Mouse (Mus musculus): ENCODE measurements around the gene Speg.

The Speg gene

DNA sequence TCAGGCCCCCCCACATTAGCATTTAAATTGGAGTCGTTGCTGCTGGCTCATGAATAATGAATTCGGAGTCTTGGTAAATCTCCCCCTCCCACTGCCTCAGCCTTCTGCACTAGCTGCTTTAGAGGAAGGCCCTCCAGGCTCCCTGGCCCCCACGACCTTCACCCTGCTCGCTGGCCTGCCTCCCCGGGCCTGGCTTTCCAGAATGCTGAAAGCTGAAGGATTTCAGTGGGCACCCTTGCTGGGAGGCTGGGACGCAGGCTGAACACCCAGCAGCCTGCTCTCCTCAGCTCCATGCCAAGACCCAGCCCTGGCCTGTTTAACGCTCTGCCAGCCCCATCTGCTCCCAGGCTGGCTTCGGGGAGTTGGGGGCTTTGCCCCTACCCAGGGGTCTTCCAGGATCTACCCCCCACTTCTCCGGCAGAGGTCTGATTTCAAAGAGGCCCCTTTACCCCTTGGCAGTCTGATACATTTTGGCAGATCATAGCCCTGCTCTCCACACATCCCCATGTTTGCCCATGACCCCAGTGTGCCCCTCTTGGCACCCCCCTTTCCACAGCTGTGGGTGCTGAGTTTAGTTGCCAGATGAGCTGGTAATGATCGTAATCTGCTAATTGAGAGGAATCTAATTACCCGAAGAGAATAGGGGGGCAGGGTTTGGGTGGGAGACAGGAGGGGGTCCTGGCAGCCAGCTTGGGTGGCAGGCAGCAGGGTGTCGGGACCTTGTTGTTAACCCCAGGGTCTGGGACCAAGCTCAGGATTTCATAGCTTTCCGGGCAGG lies 68.3 kb downstream of the Speg start:
- peak; percentile 76 to 83 for DNase-seq

DNA sequence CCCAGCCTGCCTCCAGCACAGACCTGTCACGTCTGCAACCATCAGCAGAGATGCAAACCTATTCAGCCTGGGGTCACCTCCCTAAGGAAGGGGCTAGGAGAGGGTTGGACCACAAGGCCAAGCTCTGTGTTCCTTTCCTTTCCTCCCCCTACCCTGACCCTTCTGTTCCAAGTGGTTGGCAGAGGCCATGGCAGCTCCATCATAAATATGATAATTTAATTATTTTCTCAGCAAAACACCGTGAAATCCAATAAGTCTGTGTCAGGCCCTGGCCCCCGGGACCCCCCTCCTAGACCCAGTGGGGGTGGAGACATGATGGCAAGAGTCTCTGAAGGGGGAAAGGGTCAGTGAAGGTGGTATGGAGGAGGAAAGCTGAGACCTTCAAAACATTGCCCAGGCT lies 69.1 kb downstream of the Speg start:
- peak; percentile 43 to 51 for DNase-seq

DNA sequence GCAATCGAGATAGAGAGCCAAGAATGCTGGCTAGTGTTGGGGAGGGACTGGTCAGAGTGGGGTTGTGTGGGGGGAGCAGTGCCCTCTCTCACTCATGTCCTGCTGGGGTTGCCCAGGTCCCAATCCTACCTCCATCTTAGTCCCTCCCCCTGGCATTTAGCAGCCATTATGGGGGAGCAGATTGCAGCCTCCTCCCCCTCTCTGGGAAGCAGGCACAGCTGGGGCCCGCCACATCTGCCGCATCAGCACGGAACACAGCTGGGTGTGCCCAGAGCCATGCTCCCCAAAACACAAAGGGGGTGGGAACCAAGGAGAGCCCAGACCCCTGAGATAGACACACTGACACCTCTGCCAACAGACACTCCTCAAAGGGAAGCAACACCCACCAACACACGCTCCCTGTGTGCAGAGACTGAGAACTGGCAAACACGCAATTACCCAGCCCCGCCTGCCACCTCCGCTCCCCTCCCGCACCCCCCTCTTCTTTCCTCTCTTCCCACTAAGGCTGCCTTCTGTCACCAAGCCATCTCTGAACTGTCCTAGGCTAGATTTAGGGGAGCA lies 70.1 kb downstream of the Speg start:
- DNase-seq: peak; percentile 59

DNA sequence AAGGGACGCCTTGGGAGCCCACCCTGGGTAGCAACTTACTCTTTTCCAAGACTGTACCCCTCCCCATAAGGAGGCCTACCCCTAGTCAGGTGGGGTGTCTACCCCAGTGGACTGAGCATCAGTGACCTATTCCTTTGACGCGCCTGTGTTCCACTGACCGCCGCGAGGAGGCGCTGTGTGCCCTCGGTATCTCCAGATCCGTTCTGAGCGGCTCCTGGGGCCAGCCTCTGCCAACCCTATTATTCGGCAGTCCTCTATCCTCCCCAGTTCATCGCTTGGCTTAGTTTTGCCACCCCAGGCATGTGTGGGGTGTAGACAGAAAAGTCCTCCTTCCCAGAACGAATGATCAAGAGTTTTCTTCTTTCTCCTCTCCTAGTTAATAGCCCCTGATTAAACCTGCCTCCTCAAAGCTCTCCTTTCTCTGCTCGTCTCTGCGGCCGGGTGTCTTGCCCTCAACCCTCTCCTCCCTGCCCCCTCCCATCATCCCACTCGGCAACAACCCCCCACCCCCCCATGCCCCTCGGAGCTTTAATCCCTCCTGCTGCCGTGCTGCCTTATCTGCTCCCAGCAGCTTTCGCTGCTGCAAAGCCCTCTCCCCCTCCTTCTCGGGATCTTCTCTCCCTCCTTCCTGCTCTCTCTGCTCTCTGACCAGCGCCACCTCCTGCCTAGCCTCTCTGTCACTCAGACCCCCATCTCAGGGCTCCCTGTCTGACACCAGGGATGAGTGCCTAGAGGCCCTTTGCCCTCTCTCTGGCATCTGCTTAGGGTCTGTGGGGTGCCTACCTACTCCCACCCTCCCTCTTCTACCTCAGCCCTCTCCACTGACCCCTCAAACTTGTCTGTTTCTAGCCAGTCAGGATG lies 70.9 kb downstream of the Speg start:
- DNase-seq: peak; percentile 88 to 94

DNA sequence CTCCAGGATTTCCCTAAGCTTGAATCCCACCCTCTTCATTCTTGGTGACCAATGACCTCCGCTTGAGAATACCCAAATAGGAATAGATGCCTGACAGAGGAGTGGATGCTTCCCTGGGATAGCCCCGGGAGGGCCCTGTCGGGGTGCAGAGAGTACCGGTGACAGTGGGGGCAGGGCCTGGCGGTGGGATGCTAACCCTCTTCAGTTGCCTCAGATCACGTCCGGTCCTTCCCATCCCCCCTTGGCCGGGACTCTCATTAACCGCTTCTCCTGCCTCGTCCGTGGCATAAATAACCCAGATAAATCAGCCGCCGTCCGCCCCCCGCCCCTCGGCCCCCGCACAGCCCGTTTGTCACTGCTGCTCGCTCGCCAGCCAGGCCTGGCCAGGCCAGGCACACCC lies 71.6 kb downstream of the Speg start:
- DNase-seq: peak; percentile 39 to 51

DNA sequence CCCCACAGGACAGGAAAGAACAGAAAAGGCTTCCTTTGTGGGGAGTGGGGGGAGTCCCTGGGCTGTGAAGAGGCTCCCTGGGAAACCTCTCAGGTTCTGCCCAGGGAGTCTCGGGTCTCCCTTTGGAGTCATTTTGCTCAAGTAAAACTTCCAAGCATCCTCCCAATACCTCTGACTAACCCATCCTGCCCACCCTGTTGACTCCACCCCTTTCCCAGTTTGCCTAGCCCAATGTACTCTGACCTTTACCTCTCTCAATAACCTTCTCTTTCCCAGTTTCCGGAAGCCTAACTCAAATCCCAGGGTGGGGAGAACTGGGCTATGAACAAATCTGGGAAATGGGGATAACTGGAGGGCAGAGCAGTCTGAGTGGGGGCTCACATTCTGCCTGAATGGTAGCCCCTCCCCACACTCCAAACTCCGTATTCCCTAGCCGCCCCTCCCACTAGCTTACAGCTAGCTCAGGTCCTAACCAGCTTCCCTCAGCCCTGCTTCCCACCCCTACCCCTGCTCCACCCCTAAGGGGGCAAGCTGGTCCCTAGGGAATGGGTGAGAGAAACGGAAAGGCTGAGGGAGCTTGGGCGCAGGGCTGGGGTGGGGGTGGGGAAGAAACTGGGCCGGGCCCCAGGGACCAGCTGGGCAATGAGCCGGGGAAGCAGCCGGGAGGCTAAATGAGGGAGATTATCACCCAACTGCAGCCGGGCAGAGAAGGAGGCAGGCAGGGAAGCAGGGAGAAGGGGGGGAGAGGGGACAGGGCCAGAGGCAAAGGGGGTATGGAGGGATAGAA lies 72.4 kb downstream of the Speg start:
- peak in 1 of 2 experiments; percentile 36 for DNase-seq

DNA sequence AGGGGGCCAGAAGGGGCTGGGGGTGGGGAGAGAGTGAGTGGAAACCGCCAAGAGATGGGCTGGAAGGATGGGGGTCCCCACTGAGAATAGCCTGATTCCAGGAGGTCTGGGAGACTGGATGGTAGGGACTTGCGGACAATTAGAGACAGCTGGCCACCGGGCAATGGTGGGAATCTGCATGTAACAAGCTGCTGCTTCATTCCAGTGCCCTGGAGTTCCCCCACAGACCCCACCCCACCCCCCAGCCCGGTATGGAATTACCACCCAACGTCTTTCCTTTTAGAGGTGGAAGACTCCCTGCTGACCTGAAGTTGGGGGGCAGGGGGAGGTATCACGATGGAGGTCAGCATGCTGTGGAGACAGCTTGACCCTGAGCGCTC lies 72.9 kb downstream of the Speg start:
- peak in 1 of 2 experiments; percentile 22 for DNase-seq

DNA sequence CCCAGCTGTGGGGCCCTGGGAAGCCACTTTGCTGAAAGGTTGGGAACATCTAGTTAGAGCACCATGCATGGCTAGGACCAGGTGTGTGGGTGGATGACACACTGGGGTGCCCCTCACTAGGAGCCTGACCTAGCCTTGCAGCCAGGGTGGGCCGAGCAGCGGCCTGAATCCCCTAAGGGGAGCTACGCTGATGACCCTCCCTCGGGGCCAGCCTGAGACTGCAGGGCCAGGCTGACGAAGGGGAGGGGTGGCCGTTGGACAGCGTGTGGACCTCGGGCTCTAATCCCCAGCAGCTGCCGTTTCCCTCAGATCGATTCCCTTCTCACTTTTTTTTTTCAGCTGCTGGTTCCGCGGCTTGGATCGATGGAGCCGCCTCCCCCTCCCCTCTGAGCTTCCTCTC lies 73.8 kb downstream of the Speg start:
- DNase-seq: peak in 1 of 2 experiments; percentile 17

DNA sequence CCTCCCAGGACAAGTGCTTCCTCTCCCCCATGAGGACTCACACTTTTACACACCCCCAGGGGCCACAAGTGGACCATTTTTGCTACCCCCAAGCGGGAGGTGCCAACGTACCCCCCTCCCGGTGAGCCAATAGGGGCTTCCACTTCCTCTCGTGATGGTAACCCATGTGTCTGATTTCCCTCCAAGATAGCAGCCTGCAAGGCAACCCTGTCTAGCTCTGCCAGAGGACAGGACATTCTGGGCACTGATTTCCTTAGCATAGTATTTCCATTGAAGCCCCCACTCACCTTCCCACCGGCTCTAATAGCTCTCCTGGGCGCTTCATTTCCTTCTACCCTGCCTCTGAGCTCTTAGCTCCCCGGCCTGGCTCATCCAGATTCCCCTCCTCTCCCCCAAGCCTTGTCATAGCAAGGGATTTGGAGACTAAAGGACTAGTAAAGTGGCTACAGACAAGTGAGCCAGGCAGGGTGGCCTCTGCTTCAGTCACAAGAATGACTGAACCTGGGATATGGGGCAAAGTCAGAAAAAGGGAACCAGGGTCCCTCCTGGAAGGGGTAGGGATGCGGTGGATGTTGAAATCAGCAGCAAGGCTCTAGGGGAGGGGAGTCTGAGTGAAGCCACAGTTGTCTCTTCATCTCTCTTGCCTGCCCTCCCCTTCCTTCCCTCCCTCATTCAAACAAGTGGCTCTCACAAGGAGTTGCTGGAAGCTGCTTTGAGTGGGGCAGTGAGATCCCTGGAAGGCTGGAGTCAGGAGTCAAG lies 74.5 kb downstream of the Speg start:
- no peak for DNase-seq

DNA sequence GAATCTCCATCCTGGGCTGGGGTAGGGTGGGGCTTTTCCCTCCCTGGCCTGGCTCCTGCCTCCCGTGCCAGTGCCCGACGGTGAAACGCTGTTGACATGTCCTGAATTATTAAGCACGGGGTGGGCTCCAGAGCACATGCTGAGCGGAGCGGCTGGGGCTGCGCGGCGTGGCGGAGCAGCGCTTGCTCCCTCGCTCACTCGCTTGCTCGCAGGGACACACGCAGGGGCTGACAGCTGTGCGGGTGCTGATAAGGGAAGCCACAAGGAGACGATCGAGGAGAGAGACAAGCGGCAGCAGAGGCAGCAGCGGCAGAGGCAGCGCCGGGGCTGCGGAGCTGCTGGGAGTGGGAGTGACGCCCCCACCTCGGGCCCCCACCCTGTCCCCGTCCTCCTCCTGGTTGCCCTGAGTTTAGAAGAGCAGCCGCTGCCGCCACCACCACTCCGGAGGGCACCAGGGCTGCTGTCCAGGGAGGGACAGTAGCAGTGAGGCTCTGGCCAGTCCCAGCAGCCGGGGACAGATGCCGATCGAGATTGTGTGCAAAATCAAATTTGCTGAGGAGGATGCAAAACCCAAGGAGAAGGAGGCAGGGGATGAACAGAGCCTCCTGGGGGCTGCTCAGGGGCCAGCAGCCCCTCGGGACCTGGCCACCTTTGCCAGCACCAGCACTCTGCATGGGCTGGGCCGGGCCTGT lies 75.4 kb downstream of the Speg start, which contains the start of gene Asic4:
TSS of gene Asic4 (plus strand) at position 123 of the 692 bp plus-strand sequence.
- peak in 1 of 2 experiments; percentile 16 for DNase-seq

DNA sequence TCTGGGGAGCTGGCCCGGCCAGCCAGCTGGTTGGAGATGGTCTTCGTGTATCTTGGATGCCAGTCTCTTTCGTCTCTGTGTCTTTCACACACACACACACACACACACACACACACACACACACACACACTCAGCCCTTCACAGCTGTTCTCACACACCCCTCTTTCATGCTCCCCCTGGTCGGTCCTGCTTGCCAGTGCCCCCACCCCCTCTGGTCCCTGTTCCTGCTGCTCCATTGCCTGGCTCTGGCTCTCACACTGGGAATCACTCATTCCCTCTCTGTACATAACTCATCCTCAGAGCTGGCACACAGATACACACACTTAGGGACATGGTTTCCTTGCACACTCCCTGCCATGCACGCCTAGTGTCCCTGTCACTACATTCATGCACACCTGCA lies 76.8 kb downstream of the Speg start:
- no peak for DNase-seq

DNA sequence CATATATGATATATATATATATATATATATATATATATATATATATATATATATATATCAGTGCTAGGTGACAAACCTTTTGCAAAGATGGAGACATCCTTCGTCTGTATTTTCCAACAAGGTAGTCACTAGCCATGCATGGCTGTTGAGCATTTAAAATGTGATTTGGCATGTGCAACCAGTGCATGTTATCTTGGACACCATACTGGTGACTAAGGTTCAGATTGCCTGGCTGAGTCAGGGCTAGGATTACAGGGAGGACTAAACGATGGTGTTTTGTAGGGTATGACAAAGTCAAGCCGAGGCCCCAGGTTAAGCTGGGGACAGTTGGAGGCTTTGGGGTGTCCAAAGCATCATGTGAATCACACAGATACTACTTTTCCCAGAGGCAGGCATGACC lies 80.3 kb downstream of the Speg start:
- no peak for DNase-seq

DNA sequence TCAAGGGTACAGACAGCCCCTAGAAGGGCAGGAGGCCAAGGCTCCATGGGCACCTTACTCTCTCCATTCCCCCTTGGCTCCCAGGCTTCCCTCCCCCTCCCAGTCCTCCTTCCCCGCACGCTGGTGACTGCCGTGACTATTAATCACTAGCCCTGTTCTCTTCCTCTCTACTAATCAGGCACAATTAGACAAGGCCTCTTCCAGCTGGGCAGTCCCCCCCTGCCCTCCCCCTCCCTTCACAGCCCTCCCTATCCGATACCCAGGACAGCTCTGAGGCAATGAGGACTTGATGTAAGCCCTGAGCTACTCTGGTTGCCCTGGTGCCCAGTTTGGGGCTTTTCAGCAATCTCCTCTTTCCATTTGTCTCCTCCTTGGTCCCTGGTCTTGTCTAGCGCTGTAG lies 80.9 kb downstream of the Speg start:
- no peak for DNase-seq

DNA sequence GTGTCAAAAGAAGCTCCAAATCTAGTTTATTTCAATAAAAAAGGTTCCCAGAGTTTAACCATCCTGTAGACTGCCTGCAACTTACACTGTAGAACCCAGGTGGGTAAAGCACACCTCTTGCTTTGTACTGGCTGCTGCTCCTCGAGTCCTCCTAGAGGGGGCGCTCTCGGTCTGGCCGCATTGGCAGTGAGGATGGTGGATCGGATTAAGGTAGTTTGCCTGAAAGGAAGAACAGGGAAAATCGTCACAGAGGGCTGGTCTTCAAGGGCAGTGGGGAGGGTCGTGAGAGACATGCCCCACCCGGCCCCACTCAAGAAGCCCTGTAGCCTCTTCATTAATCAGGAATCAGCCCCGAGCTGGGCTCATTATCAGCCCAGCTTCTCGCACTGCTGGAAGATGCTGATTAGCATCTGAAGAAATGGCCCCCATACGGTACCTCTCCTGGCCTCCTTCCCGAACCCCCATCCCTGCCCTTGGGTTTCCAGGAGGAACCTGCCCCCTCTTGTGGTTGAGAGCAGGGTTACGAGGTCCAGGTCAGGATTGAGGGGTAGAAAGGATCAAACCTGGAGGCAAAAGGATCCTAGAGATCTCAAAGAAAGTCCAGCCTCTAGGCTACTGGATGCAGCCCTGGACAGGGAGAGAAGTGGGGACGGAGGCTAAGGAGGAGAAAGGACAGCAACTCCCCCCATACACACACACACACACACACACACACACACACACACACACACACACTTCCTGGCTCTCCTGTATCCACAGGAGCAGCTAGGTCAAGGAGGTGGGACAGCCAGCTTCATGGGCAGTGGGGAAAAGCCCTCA lies 81.9 kb downstream of the Speg start:
- DNase-seq: peak in 1 of 2 experiments; percentile 79

DNA sequence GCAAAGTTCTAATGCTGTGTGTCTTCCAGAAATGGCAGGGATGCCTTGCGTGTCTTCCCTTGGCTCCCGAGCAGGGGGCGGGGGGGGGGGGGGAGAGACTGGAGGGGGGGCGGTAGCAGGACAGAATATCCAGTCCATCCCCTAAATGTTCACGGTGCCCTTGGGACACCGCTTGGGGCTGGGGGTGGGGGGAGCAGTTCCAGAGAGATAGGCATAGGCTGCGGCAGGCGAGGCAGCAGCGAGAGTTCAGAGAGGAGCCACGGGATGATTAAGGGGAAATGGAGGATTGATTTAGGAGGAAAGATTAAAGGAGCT lies 82.6 kb downstream of the Speg start:
- DNase-seq: no peak

DNA sequence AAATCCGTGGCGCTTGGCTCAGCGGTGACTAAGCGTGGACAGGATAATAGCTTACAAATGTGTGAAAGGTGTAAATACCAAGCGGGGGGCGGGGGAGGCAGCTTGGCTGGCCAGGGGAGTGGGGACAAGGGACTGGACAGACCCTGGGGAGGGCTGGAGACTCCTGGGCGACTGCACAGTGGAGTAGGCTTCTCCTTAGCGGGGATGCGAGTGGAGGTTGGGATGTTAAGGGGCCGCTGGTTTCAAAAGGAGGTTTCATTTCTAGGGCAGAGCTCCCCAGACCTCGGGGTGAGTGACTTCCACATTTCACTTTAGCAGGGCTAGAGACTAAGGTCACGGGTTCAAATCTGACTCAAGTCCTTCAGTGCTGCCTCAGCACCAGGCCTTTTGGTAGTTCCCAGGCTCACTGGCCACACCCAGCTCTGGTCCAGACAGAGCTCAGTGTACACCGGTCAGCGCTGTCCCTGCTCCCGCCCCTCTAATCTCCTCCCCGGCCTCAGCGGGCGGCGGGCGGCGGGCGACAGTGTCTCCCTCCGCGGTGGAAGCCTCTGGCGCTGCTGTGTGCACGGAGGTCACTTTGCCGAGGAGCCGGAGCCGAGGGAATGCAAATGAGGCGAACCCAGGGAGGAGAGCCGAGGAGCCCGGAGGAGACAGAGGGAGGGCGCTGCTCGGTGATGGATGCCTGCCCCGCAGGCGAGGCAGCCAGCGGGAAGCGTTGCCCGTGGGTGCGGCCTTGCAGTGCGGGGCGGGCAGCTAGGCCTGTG lies 83.1 kb downstream of the Speg start:
- peak in 1 of 2 experiments; percentile 29 for DNase-seq

DNA sequence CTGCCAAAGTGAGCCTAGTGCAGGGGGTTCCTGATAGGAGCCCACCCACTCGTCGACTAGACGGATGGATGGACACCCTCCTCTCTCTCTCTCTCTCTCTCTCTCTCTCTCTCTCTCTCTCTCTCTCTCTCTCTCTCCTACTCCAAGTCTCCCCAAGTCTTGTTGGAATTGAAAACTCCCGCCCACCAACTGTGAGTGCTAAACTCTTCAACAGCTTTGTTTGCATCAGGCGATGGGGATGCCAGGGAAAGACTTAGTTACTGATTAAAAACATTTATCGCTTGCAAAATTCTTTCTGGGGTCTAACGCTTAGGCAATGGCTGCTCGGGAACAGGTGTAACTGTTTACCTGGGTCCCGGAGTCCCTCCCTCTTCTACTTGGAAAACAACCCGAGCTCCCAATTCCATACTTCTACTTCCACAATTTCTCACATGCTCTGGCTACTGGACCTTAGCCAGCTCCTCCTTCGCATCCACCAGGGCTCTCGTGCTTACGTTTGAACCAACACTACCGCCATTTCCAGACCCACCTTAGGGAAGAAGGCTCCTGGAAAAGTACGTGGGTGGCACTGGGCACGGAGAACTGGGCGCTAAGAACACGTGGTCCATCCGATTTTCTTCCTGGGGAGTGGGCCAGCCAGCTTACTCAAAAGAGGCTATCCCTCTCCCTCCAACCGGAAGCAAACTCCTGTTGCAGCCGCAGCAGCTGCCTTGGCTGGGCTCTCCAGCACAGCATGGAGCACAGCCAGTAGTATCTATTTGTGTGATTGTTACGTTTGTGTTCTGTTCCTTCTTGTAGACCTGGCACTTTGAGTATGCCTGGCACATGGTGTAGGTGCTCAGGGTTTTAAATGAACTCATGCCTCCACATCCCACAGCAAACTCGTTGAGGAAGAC lies 83.9 kb downstream of the Speg start:
- peak in 1 of 2 experiments; percentile 61 for DNase-seq

DNA sequence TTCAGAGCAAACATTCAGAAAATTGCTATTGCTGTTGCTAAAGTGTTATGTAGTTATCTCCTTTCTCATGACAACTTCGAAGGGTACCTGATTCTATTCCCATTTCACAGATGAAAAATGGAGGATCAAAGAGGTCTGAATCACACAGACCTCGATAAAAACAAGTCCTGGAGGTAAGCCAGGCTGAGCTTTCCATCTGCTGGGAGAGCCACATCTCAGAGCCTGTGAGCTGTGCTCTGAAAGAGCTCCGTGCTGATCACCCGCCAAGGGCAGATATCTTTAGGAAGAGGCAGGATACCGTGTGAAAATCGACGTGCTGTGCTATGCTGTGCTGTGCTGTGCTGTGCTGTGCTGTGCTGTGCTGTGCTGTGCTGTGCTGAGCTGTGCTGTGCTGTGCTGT lies 85.2 kb downstream of the Speg start:
- peak in 1 of 2 experiments; percentile 46 for DNase-seq

DNA sequence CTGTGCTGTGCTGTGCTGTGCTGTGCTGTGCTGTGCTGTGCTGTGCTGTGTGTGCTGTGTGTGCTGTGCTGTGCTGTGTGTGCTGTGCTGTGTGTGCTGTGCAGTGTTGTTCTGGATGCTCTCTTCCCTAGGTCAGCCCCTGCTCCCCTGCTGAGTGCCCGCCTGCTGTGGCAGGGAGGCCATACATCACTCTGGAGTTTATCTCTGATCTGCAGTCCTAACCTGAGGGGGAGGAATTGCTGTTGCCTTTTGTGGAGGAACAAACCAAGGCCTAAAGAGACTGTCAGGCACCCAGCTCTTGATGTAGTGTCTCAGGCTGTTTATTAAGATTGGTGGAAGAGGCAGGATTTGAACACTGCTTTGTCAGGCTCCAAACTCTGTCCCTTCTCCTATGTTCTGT lies 87.5 kb downstream of the Speg start:
- DNase-seq: no peak
